Mouse (Mus musculus) lung, embryonic 14.5 days (tissue): Measurements from ENCODE around the gene Gm4491. TPM values are rescaled to one million over a fixed set of nuclear protein-coding genes. Genes with fewer than 3 reads are reported as not detected.
A peak's percentile ranks its signal among the peaks of the same experiment; 100 is the strongest.
"Not testable (repeated sequence)": the region's sequence is repeated elsewhere in the genome, so short reads cannot be mapped to it uniquely, and the experiment has no call there.

ENCODE experiments used
- ATAC-seq: fragments of 200-750 bp; cut with Nextera tagmentation; 2 replicates; pipeline ENCODE4 v1.8.0; 2017; ENCODE audit warnings: mild to moderate bottlenecking, moderate TSS enrichment, moderate library complexity; ENCODE audit not compliant: insufficient read depth
- DNase-seq: peaks from one replicate; pipeline ENCODE4 v3.0.0-alpha.2; 2015
- H3K27ac ChIP-seq: fragments of 300-500 bp; sonication (generic); 2 replicates; pipeline ENCODE4 v1.5.1; 2014; ENCODE audit warnings: low read depth, mild to moderate bottlenecking, moderate library complexity
- H3K27me3 ChIP-seq: fragments of 300-500 bp; sonication (generic); 2 replicates; pipeline ENCODE4 v1.6.1; 2014; ENCODE audit warnings: low read length, control low read depth; ENCODE audit not compliant: insufficient read depth
- H3K36me3 ChIP-seq: fragments of 300-500 bp; sonication (generic); 2 replicates; pipeline ENCODE4 v1.6.1; 2014; ENCODE audit warnings: control low read depth; ENCODE audit not compliant: insufficient read depth
- H3K4me1 ChIP-seq: fragments of 300-500 bp; sonication (generic); 2 replicates; pipeline ENCODE4 v1.6.1; 2014; ENCODE audit warnings: antibody characterized with exemption, control low read depth; ENCODE audit not compliant: insufficient read depth
- H3K4me2 ChIP-seq: fragments of 300-500 bp; sonication (generic); 2 replicates; pipeline ENCODE4 v1.6.1; 2014; ENCODE audit warnings: mild to moderate bottlenecking
- H3K4me3 ChIP-seq: fragments of 300-500 bp; sonication (generic); 2 replicates; pipeline ENCODE4 v1.5.1; 2014; ENCODE audit warnings: low read depth, low read length
- H3K9ac ChIP-seq: fragments of 300-500 bp; sonication (generic); 2 replicates; pipeline ENCODE4 v1.6.1; 2014
- H3K9me3 ChIP-seq: fragments of 300-500 bp; sonication (generic); 2 replicates; pipeline ENCODE4 v1.6.1; 2016; ENCODE audit warnings: low read depth, low read length, control low read depth
- CTCF ChIP-seq: IDR thresholded peaks from 2 replicates; pipeline ENCODE4 v1.5.1; 2016; ENCODE audit warnings: antibody characterized with exemption, low read depth
- WGBS: fragments of 180-500 bp; shearing (Covaris S2); extraction: QIAGEN DNeasy Blood & Tissue Kit; methylation state at CpG from one replicate; pipeline ENCODE4 v1.1.7; 2014; 5-methylcytosine and 5-hydroxymethylcytosine counted together
- polyA plus RNA-seq: library from polyadenylated mRNA; unstranded; fragments of >200 nt; fragmentation: Nextera tagmentation; extraction: Ambion mirVana; gene quantifications from 2 replicates; pipeline ENCODE4 v1.2.1, GENCODE M21; 2014

The Gm4491 gene
- polyA plus RNA-seq, 1 experiment from 2014 or later = not detected

GRCm38 (mm10) chr14:57089107-57089506 lies 26.6 kb downstream of the Gm4491 start:
- Histone ChIP-seq H3K9ac (no peak overlapping the region), H3K36me3 (no peaks in the 10 kb centered on the region), H3K4me2 (no peak overlapping the region), H3K27me3 (no peaks in the 10 kb centered on the region), H3K4me3 (no peak overlapping the region), H3K9me3 (no peaks in the 10 kb centered on the region), H3K4me1 (no peaks in the 10 kb centered on the region; the same call in 1 of the 2 replicates), H3K27ac (no peak overlapping the region)
- DNase-seq (no peak), ATAC-seq (no peak)
- TF ChIP-seq CTCF = no peak
- WGBS = 81% methylated on average over 7 of the region's 7 CpGs

GRCm38 (mm10) chr14:57084180-57084668 lies 31.5 kb downstream of the Gm4491 start:
- H3K36me3 ChIP-seq = no peaks in the 10 kb centered on the region
- no peaks in the 10 kb centered on the region for H3K27me3 ChIP-seq
- peak; percentile 65 for DNase-seq
- H3K27ac ChIP-seq = peak overlapping the region; percentile 10; the same call in 1 of the 2 replicates
- no peaks in the 10 kb centered on the region; the same call in 1 of the 2 replicates for H3K4me1 ChIP-seq
- H3K9me3 ChIP-seq = no peaks in the 10 kb centered on the region
- H3K4me2 ChIP-seq = peak overlapping the region; percentile 2; the same call in 1 of the 2 replicates
- TF ChIP-seq CTCF = no peak
- H3K4me3 ChIP-seq = no peak overlapping the region
- H3K9ac ChIP-seq = no peak overlapping the region
- ATAC-seq = peak; percentile 47
- WGBS = 8% methylated on average over 11 of the region's 11 CpGs

GRCm38 (mm10) chr14:57082863-57083262 lies 32.8 kb downstream of the Gm4491 start:
- Histone ChIP-seq H3K4me3 (no peak overlapping the region), H3K4me2 (no peak overlapping the region), H3K27ac (no peak overlapping the region), H3K4me1 (no peaks in the 10 kb centered on the region; the same call in 1 of the 2 replicates), H3K27me3 (no peaks in the 10 kb centered on the region), H3K9me3 (no peaks in the 10 kb centered on the region), H3K36me3 (no peaks in the 10 kb centered on the region), H3K9ac (no peak overlapping the region)
- DNase-seq (no peak), ATAC-seq (no peak)
- TF ChIP-seq CTCF = no peak
- 97% methylated on average over 1 of the region's 1 CpGs for WGBS

- DNase-seq (no peak), ATAC-seq (no peak)
- no peaks in the 10 kb centered on the region for H3K9me3 ChIP-seq
- TF ChIP-seq CTCF = no peak
- H3K27ac ChIP-seq = no peak overlapping the region
- no peak overlapping the region for H3K9ac ChIP-seq
- WGBS = 79% methylated on average over 6 of the region's 6 CpGs
- no peaks in the 10 kb centered on the region for H3K27me3 ChIP-seq
- H3K4me1 ChIP-seq = no peaks in the 10 kb centered on the region
- no peaks in the 10 kb centered on the region for H3K36me3 ChIP-seq
- no peak overlapping the region for H3K4me3 ChIP-seq
- H3K4me2 ChIP-seq = no peak overlapping the region
Measured at GRCm38 (mm10) chr14:57075537-57075936, 40.1 kb downstream of the Gm4491 start.

GRCm38 (mm10) chr14:57069906-57070305 lies 45.8 kb downstream of the Gm4491 start:
- H3K4me1 ChIP-seq, H3K4me2 ChIP-seq, H3K27me3 ChIP-seq, ATAC-seq, H3K4me3 ChIP-seq, H3K9ac ChIP-seq, H3K27ac ChIP-seq, H3K36me3 ChIP-seq, H3K9me3 ChIP-seq: not testable (repeated sequence)
- peak; percentile 60 for DNase-seq
- TF ChIP-seq CTCF = peak; percentile 77
- 0% methylated on average over 2 of the region's 2 CpGs for WGBS

GRCm38 (mm10) chr14:57066053-57066452 lies 49.6 kb downstream of the Gm4491 start:
- Histone ChIP-seq H3K27ac (no peak overlapping the region), H3K27me3 (no peaks in the 10 kb centered on the region), H3K9me3 (no peaks in the 10 kb centered on the region), H3K4me2 (no peak overlapping the region), H3K4me3 (no peak overlapping the region), H3K4me1 (no peaks in the 10 kb centered on the region), H3K36me3 (no peaks in the 10 kb centered on the region), H3K9ac (no peak overlapping the region)
- no peak for TF ChIP-seq CTCF
- DNase-seq (no peak), ATAC-seq (no peak)

Other genes with a start within 250 kb of the Gm4491 start
- gene Zmym2, start 229.2 kb downstream of the Gm4491 start, polyA plus RNA-seq = 45.1 and 49.5 TPM in 2 replicates
- gene Gja3, start 57.8 kb downstream of the Gm4491 start, polyA plus RNA-seq = 0.95 and 3.9 TPM in 2 replicates
- gene Gjb2, start 11.2 kb downstream of the Gm4491 start, polyA plus RNA-seq = 0.24 TPM in 2 replicates
- not detected in 2 replicates for gene Gjb6, start 17.7 kb upstream of the Gm4491 start, polyA plus RNA-seq